Mouse (Mus musculus) embryonic facial prominence, embryonic 11.5 days (tissue): ENCODE results near the gene Lrrc59. TPM values are rescaled to one million over a fixed set of nuclear protein-coding genes. Genes with fewer than 3 reads are reported as not detected.
A peak's percentile ranks its signal among the peaks of the same experiment; 100 is the strongest.

Source experiments
- ATAC-seq: fragments of 200-750 bp; cut with Nextera tagmentation; replicated peaks from 2 replicates; pipeline ENCODE4 v1.8.0; 2017; ENCODE audit warnings: low read depth; ENCODE audit not compliant: insufficient number of reproducible peaks, low FRiP score, low TSS enrichment
- DNase-seq: peaks from one replicate; pipeline ENCODE4 v3.0.0-alpha.2; 2015; ENCODE audit warnings: low spot score
- H3K27ac ChIP-seq: fragments of 300-500 bp; sonication (generic); replicated peaks from 2 replicates; pipeline ENCODE4 v1.5.1; 2014; ENCODE audit warnings: mild to moderate bottlenecking, low read depth, low read length, control low read depth
- H3K27me3 ChIP-seq: fragments of 300-500 bp; sonication (generic); 2 replicates; pipeline ENCODE4 v1.6.1; 2014; ENCODE audit warnings: mild to moderate bottlenecking, low read length, moderate library complexity, mixed read lengths; ENCODE audit not compliant: control insufficient read depth, insufficient read depth
- H3K36me3 ChIP-seq: fragments of 300-500 bp; sonication (generic); replicated peaks from 2 replicates; pipeline ENCODE4 v1.6.1; 2014; ENCODE audit warnings: low read depth, mild to moderate bottlenecking, low read length, moderate library complexity, mixed read lengths; ENCODE audit not compliant: control insufficient read depth, insufficient read depth
- H3K4me1 ChIP-seq: fragments of 300-500 bp; sonication (generic); 2 replicates; pipeline ENCODE4 v1.6.1; 2014; ENCODE audit warnings: low read length, mixed read lengths; ENCODE audit not compliant: control insufficient read depth, insufficient read depth
- H3K4me2 ChIP-seq: fragments of 300-500 bp; sonication (generic); 2 replicates; pipeline ENCODE4 v1.6.1; 2014; ENCODE audit warnings: low read depth, mild to moderate bottlenecking, control low read depth, low read length, moderate library complexity
- H3K4me3 ChIP-seq: fragments of 300-500 bp; sonication (generic); 2 replicates; pipeline ENCODE4 v1.5.1; 2014; ENCODE audit warnings: low read depth, low read length, control low read depth
- H3K9ac ChIP-seq: fragments of 300-500 bp; sonication (generic); replicated peaks from 2 replicates; pipeline ENCODE4 v1.6.1; 2014; ENCODE audit warnings: mild to moderate bottlenecking, control low read depth, low read length
- H3K9me3 ChIP-seq: fragments of 300-500 bp; sonication (generic); replicated peaks from 2 replicates; pipeline ENCODE4 v1.6.1; 2016; ENCODE audit warnings: mild to moderate bottlenecking, low read length, inconsistent platforms, mixed read lengths; ENCODE audit not compliant: control insufficient read depth
- WGBS: fragments of 180-500 bp; shearing (Covaris S2); extraction: QIAGEN DNeasy Blood & Tissue Kit; methylation state at CpG from one replicate; pipeline ENCODE4 v1.1.7; 2014; 5-methylcytosine and 5-hydroxymethylcytosine counted together
- polyA plus RNA-seq: library from polyadenylated mRNA; unstranded; fragments of >200 nt; fragmentation: Nextera tagmentation; extraction: Ambion mirVana; gene quantifications from 2 replicates; pipeline ENCODE4 v1.2.1, GENCODE M21; 2014

Gene Lrrc59
- 171 and 185 TPM in 2 replicates for polyA plus RNA-seq

GRCm38 (mm10) chr11:94629199-94629883, at the start of gene Lrrc59:
TSS of gene Lrrc59 (plus strand) at chr11:94629767.
- H3K9ac ChIP-seq, result peak within 1 kb of the TSS; percentile 89
- peaks cover 6% of the 10 kb centered on the region for H3K36me3 ChIP-seq
- H3K27ac ChIP-seq, result no peak within 1 kb of the TSS; the same call in 1 of the 2 replicates
- no peaks in the 10 kb centered on the region for H3K27me3 ChIP-seq
- H3K9me3 ChIP-seq, result no peaks in the 10 kb centered on the region
- 5% methylated on average over 40 of the region's 41 CpGs for WGBS
- H3K4me2 ChIP-seq, result peak within 1 kb of the TSS; percentile 81
- H3K4me1 ChIP-seq, result no peaks in the 10 kb centered on the region
- peak; percentile 95 for ATAC-seq
- DNase-seq, result peak; percentile 94
- peak within 1 kb of the TSS; percentile 94 for H3K4me3 ChIP-seq

DNA sequence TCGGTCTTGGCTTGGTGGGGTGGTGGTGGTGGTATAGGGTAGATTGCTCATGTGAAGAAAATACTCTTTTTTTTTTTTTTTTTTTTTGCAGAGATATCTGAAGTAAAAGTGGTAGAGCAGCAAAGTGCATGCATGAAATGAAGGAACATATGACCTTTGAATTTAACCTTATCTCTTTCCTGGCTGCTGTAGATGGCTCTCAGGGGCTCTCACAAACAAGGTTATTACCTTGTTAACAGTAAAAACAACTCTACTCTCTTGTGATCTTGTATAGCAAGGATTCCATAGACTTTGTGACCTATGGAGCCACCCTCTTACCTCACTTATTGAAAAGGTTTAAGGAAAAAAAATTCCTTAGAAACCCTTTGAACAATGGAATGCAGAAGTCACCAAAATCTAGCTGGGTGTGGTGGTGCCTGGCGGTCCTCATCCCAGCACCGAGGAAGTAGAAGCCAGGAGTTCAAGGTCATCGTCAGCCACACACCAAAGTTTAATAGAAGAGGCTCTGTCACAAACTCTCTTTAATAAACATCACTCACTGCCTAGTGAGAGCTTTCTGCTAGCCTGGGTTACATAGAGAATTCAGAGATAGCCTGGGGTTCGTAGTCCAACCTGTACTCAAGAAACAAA, 49.3 kb upstream of the Lrrc59 start:
- no peak for ATAC-seq

DNA sequence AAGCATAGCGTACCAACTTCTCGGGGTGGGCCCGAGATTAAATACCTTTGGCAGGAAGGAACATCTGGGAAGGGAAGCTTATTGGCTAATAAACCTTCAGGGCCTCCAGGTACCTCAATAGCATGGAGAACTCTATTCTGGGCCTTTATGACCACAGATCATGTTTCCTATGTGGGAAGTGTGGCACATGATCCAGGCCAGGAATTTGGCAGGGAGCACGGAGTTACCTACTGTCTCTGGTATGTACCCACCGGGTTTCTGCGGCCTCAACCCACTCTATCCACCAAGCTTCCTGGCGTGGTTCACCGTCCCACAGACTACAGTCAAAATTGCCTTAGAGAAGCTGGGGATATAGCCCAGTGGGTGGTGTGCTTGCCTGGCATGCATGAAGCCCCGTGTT, 44.5 kb upstream of the Lrrc59 start:
- H3K27ac ChIP-seq, result no peak overlapping the region
- ATAC-seq (no peak), DNase-seq (no peak)
- no peaks in the 10 kb centered on the region for H3K36me3 ChIP-seq
- no peak overlapping the region for H3K4me2 ChIP-seq
- H3K4me3 ChIP-seq, result no peak overlapping the region
- no peaks in the 10 kb centered on the region for H3K9me3 ChIP-seq
- H3K4me1 ChIP-seq, result no peaks in the 10 kb centered on the region
- H3K9ac ChIP-seq, result no peak overlapping the region
- WGBS, result 93% methylated on average over 9 of the region's 9 CpGs
- H3K27me3 ChIP-seq, result no peaks in the 10 kb centered on the region; the same call in 1 of the 2 replicates

More for the DNA sequence above, 49.3 kb upstream of the Lrrc59 start:
- WGBS, result 88% methylated on average over 5 of the region's 5 CpGs
- Histone ChIP-seq H3K4me3 (no peak overlapping the region), H3K27ac (no peak overlapping the region), H3K27me3 (no peaks in the 10 kb centered on the region; the same call in 1 of the 2 replicates), H3K9me3 (no peaks in the 10 kb centered on the region), H3K9ac (no peak overlapping the region), H3K4me1 (no peaks in the 10 kb centered on the region), H3K36me3 (no peaks in the 10 kb centered on the region), H3K4me2 (no peak overlapping the region)
- DNase-seq, result no peak

DNA sequence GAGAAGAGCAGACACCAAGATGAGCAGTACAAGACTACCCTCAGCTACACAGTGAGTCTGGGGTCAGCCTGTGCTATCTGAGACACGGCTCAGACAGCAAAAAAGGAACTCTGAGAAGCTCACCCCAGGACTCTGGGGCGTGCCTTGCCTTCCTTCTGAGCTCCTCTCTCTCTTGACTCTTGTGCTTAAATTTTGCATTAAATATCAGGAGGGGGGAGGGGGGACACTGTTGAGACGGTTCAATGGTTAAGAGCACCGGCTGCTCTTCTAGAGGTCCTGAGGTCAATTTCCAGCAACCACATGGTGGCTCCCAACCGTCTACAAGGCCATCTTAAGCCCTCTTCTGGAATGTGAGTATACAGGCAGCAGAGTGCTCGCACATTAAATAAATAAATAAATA, 42.1 kb upstream of the Lrrc59 start:
- H3K36me3 ChIP-seq, result no peaks in the 10 kb centered on the region
- H3K27ac ChIP-seq, result no peak overlapping the region
- no peak for DNase-seq
- no peaks in the 10 kb centered on the region for H3K9me3 ChIP-seq
- H3K9ac ChIP-seq, result no peak overlapping the region
- ATAC-seq, result no peak
- H3K4me2 ChIP-seq, result no peak overlapping the region
- H3K4me1 ChIP-seq, result no peaks in the 10 kb centered on the region
- WGBS, result 76% methylated on average over 6 of the region's 6 CpGs
- H3K4me3 ChIP-seq, result no peak overlapping the region
- no peaks in the 10 kb centered on the region; the same call in 1 of the 2 replicates for H3K27me3 ChIP-seq

DNA sequence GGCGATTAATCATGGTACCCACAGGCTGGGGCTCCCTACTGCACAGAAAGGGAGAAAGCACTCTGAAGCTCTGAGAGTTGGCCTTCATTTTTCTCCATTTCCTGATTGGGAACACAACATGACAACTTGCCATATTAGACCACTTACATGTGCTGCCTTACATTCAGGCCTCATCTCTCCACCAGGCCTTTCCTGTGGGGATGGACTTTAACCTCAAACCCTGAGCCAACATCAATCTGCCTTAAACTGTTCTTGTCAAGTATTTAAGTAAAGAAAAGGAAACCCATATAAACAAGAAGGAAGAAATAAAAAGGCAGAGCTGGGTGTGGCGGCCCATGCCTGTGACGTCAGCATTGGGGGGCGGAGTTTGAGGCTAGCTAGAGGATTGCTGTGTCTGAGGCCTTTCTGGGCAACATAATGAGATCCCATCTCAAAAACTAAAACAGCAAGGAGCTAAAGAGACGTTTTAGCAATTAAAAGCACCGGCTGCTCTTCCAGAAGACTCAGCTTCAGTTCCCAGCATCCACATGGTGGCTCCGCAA, 33.2 kb upstream of the Lrrc59 start:
- ATAC-seq (no peak), DNase-seq (no peak)
- Histone ChIP-seq H3K4me3 (no peak overlapping the region), H3K27me3 (no peaks in the 10 kb centered on the region), H3K27ac (no peak overlapping the region), H3K36me3 (no peaks in the 10 kb centered on the region), H3K4me1 (no peaks in the 10 kb centered on the region), H3K9ac (no peak overlapping the region), H3K9me3 (no peaks in the 10 kb centered on the region), H3K4me2 (no peak overlapping the region)
- WGBS, result 67% methylated on average over 7 of the region's 7 CpGs

DNA sequence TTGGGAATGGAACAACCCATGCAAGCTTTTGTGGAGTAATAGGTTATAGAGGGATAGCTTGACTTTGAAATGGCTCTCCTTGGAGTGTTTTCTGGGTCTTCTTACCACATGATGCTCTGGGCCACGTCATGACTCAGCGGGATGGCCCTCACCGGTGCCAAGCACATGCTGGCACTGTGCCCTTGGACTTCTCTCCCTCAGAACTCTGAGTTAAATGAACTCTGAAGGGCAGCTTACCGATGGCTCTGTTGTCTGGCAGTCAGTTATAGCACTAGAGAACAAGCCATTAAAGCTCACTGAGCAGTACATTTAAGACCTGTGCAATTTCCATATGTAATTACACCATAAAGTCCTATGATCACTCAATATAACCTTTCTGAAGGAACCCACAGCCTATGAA, 32.2 kb upstream of the Lrrc59 start:
- Histone ChIP-seq H3K9ac (no peak overlapping the region), H3K9me3 (no peaks in the 10 kb centered on the region), H3K27ac (no peak overlapping the region), H3K36me3 (no peaks in the 10 kb centered on the region), H3K27me3 (no peaks in the 10 kb centered on the region), H3K4me2 (no peak overlapping the region), H3K4me3 (no peak overlapping the region), H3K4me1 (no peaks in the 10 kb centered on the region; the same call in 1 of the 2 replicates)
- 92% methylated on average over 4 of the region's 4 CpGs for WGBS
- DNase-seq (no peak), ATAC-seq (no peak)

DNA sequence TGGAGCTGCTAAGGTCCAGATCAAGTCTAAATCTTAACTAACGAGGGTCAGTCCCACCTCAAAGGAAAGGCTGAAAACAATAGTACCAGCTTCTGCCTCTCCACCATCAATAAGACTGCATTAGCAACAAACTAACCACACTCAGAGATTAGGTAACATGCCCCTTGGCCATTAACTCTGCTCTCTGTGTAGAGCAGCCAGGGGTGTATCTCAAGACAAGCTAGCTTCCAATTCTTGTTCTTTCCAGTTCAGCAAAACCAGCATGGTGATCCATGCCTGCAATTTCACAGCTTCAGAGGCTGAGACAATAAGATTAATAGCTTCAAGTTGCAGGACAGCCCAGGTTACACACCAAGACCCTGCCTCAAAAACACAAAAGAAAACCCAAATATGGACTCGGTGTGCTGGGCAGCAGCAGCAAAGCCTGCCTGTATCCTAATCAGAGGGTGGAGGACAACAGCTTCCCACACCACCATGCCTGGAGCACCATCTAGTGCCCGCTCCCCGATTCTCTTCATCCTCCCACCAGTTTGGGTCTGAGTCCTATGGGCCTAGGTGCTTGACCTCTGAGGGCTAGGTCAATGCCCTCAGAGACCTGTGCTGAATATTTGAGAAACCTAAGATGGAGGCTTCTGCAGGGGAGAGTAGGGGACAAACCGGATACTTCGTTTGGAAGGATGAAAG, 31.0 kb upstream of the Lrrc59 start:
- Histone ChIP-seq H3K27ac (no peak overlapping the region), H3K4me3 (no peak overlapping the region), H3K4me2 (no peak overlapping the region), H3K9ac (no peak overlapping the region), H3K27me3 (no peaks in the 10 kb centered on the region), H3K9me3 (no peaks in the 10 kb centered on the region), H3K4me1 (no peaks in the 10 kb centered on the region; the same call in 1 of the 2 replicates), H3K36me3 (no peaks in the 10 kb centered on the region)
- 60% methylated on average over 6 of the region's 6 CpGs for WGBS
- ATAC-seq (no peak), DNase-seq (no peak)
